Mouse (Mus musculus) heart, adult 2 months (tissue): ENCODE results near the gene Mrps14. TPM values are rescaled to one million over a fixed set of nuclear protein-coding genes. Genes with fewer than 3 reads are reported as not detected.
A peak's percentile ranks its signal among the peaks of the same experiment; 100 is the strongest.

Experiments
- DNase-seq, 2 experiments: peaks; one replicate each; pipeline ENCODE4 v3.0.0; 2021
- H3K27ac ChIP-seq: fragments of 200-600 bp; 2 replicates; pipeline ENCODE4 v1.8.1; 2022
- H3K27me3 ChIP-seq: fragments of 200-500 bp; 2 replicates; pipeline ENCODE4 v1.6.1; 2012; ENCODE audit warnings: mild to moderate bottlenecking, low read length, inconsistent platforms, mixed read lengths; ENCODE audit not compliant: control insufficient read depth, insufficient read depth
- H3K36me3 ChIP-seq: fragments of 200-500 bp; 2 replicates; pipeline ENCODE4 v1.6.1; 2012; ENCODE audit warnings: low read length, inconsistent platforms; ENCODE audit not compliant: control insufficient read depth, insufficient read depth
- H3K4me1 ChIP-seq: fragments of 200-500 bp; 2 replicates; pipeline ENCODE4 v1.6.1; 2011; ENCODE audit warnings: low read length; ENCODE audit not compliant: control insufficient read depth, insufficient read depth
- H3K4me3 ChIP-seq: fragments of 200-600 bp; 2 replicates; pipeline ENCODE4 v1.8.1; 2022
- H3K79me2 ChIP-seq: fragments of 200-500 bp; replicated peaks from 2 replicates; pipeline ENCODE4 v1.6.1; 2012; ENCODE audit warnings: mild to moderate bottlenecking, inconsistent platforms, low read length, moderate library complexity, mixed read lengths; ENCODE audit not compliant: control insufficient read depth, insufficient read depth
- H3K9ac ChIP-seq: fragments of 200-500 bp; 2 replicates; pipeline ENCODE4 v1.6.1; 2012; ENCODE audit warnings: low read depth, mild to moderate bottlenecking, control low read depth, inconsistent platforms, low read length, mixed read lengths
- CTCF ChIP-seq: fragments of 200-600 bp; IDR thresholded peaks from 2 replicates; pipeline ENCODE4 v1.8.1; 2022; ENCODE audit warnings: antibody characterized with exemption, mild to moderate bottlenecking, moderate library complexity
- EP300 ChIP-seq: fragments of 200-500 bp; IDR thresholded peaks from 2 replicates; pipeline ENCODE4 v1.6.1; 2011; ENCODE audit warnings: low read depth, low read length, control low read depth; ENCODE audit not compliant: insufficient read depth
- POLR2A ChIP-seq: fragments of 200-500 bp; IDR thresholded peaks from 2 replicates; pipeline ENCODE4 v1.6.1; 2011; ENCODE audit warnings: mild to moderate bottlenecking, low read depth, low read length, control low read depth; ENCODE audit not compliant: insufficient read depth
- WGBS: fragments of 180-500 bp; shearing (Covaris S2); methylation state at CpG from one replicate; pipeline ENCODE4 v1.1.7; 2018; 5-methylcytosine and 5-hydroxymethylcytosine counted together
- intact Hi-C: fragments of 180-260 bp; cut with DNase I; formaldehyde crosslinking; loops from one replicate; pipeline ENCODE4 v1.15.1; 2025
- long read RNA-seq: library from polyadenylated mRNA; stranded (forward); transcript quantifications from one replicate; pipeline ENCODE4 v2.0.0, GENCODE M21; 2021
- polyA plus RNA-seq: library from polyadenylated mRNA; depleted of rRNA; stranded (reverse); fragments of >200 nt; gene quantifications from 2 replicates; pipeline ENCODE4 v1.2.3, GENCODE M21; 2012; rRNA removed
- total RNA-seq, 2 experiments: library from RNA; stranded (reverse); gene quantifications; 2 replicates each; pipeline ENCODE4 v1.2.3; 2021

The Mrps14 gene
- total RNA-seq, result 100 to 1,000 TPM in 1 of 2 experiments, 10 to 100 TPM in 1; 94.6 to 102 TPM
- polyA plus RNA-seq, result 46.2 and 60.7 TPM in 2 replicates
- long read RNA-seq, transcript Mrps14-203 (3 exons, 2,999 nt), result major isoform, 154 of 162 reads
- long read RNA-seq, partial matches to known transcripts, result 0 of 162 reads
- long read RNA-seq, other reads (novel, unspliced or antisense), result 8 of 162 reads

GRCm38 (mm10) chr1:160194529-160195336, at the start of gene Mrps14:
Mrps14 (plus strand) TSS chr1:160195215.
- TF ChIP-seq CTCF (peak; percentile 90), POLR2A (peak; percentile 84), EP300 (peak; percentile 68)
- peaks cover 3% of the 10 kb centered on the region; the same call in 1 of the 2 replicates for H3K36me3 ChIP-seq
- H3K79me2 ChIP-seq, result no peaks in the 10 kb centered on the region
- DNase-seq, result peak; percentile 98
- H3K9ac ChIP-seq, result peak within 1 kb of the TSS; percentile 92
- peaks cover 1% of the 10 kb centered on the region for H3K4me1 ChIP-seq
- 6% methylated on average over 31 of the region's 31 CpGs for WGBS
- H3K27me3 ChIP-seq, result no peaks in the 10 kb centered on the region
- peak within 1 kb of the TSS; percentile 81 for H3K4me3 ChIP-seq
- peak within 1 kb of the TSS; percentile 77 for H3K27ac ChIP-seq
- intact Hi-C loops, result loop anchor here (1.0 kb wide), 1 partner anchor 19 kb away; no protein-coding TSS in a partner anchor

GRCm38 (mm10) chr1:160145606-160146005, 49.4 kb upstream of the Mrps14 start:
- no peaks in the 10 kb centered on the region for H3K36me3 ChIP-seq
- no peaks in the 10 kb centered on the region for H3K27me3 ChIP-seq
- no peak for DNase-seq
- intact Hi-C loops, result no loop called here
- WGBS, result 66% methylated on average over 3 of the region's 3 CpGs
- H3K79me2 ChIP-seq, result no peaks in the 10 kb centered on the region
- H3K27ac ChIP-seq, result no peak overlapping the region
- TF ChIP-seq POLR2A (no peak), CTCF (no peak), EP300 (no peak)
- no peak overlapping the region for H3K9ac ChIP-seq
- no peaks in the 10 kb centered on the region for H3K4me1 ChIP-seq
- H3K4me3 ChIP-seq, result no peak overlapping the region

GRCm38 (mm10) chr1:160147274-160147673, 47.7 kb upstream of the Mrps14 start:
- TF ChIP-seq CTCF (no peak), EP300 (no peak), POLR2A (no peak)
- Histone ChIP-seq H3K4me1 (no peaks in the 10 kb centered on the region), H3K9ac (no peak overlapping the region), H3K4me3 (no peak overlapping the region), H3K27ac (no peak overlapping the region), H3K36me3 (no peaks in the 10 kb centered on the region), H3K79me2 (no peaks in the 10 kb centered on the region), H3K27me3 (no peaks in the 10 kb centered on the region)
- WGBS, result 67% methylated on average over 7 of the region's 7 CpGs
- no peak for DNase-seq
- intact Hi-C loops, result no loop called here

- 65% methylated on average over 11 of the region's 11 CpGs for WGBS
- Histone ChIP-seq H3K27ac (no peak overlapping the region), H3K4me3 (no peak overlapping the region), H3K27me3 (0 out of 2 replicates have a peak, but pooled peaks cover 1% of the 10 kb centered on the region), H3K9ac (no peak overlapping the region), H3K36me3 (no peaks in the 10 kb centered on the region), H3K79me2 (no peaks in the 10 kb centered on the region), H3K4me1 (no peaks in the 10 kb centered on the region)
- TF ChIP-seq POLR2A (no peak), CTCF (no peak), EP300 (no peak)
- intact Hi-C loops, result no loop called here
- DNase-seq, result no peak
Observed at GRCm38 (mm10) chr1:160149291-160149906, 45.6 kb upstream of the Mrps14 start.

- H3K36me3 ChIP-seq, result no peaks in the 10 kb centered on the region
- 69% methylated on average over 3 of the region's 3 CpGs for WGBS
- no peak overlapping the region for H3K4me3 ChIP-seq
- H3K9ac ChIP-seq, result no peak overlapping the region
- no peak for TF ChIP-seq EP300
- no peak for TF ChIP-seq CTCF
- TF ChIP-seq POLR2A, result no peak
- H3K27me3 ChIP-seq, result 0 out of 2 replicates have a peak, but pooled peaks cover 1% of the 10 kb centered on the region
- H3K27ac ChIP-seq, result no peak overlapping the region
- intact Hi-C loops, result no loop called here
- no peaks in the 10 kb centered on the region for H3K4me1 ChIP-seq
- no peak for DNase-seq
- no peaks in the 10 kb centered on the region for H3K79me2 ChIP-seq
Observed at GRCm38 (mm10) chr1:160150726-160151125, 44.3 kb upstream of the Mrps14 start.
